Mouse (Mus musculus): ENCODE data around the gene Adgrd1. TPM values are rescaled to one million over a fixed set of nuclear protein-coding genes. Genes with fewer than 3 reads are reported as not detected.

Gene Adgrd1
- total and polyA plus RNA-seq, 3 experiments = 0.04 to 0.07 TPM; not detected in 1

- TF ChIP-seq MXI1 (IDR thresholded peaks at IDR 0.05; ENCODE audit: low read depth, low read length) (no peak), PAX5 (IDR thresholded peaks at IDR 0.05; ENCODE audit: low read length) (no peak), TCF12 (IDR thresholded peaks at IDR 0.05; ENCODE audit: low read depth, low read length) (no peak)
Observed at GRCm38 (mm10) chr5:129236366-129236765, 139.8 kb downstream of the Adgrd1 start (continued).

GRCm38 (mm10) chr5:129241865-129242264, 145.3 kb downstream of the Adgrd1 start:
- H3K4me3 ChIP-seq (replicated peaks in 1 of 3; ENCODE audit: low read depth in 2 of 3, low read length in 2 of 3, poor library complexity in 1 of 3) = no peak overlapping the region
- in situ Hi-C loops (cut with MboI; ENCODE audit: low pct_ligation_motif_present, low pct_unique_long_range_greater_than_20kb, low sequenced_read_pairs) = no loop called here
- no peak overlapping the region for H3K9ac ChIP-seq (ENCODE audit: insufficient read depth, low read depth)
- peaks cover 60% of the 10 kb centered on the region for H3K9me3 ChIP-seq (replicated peaks; ENCODE audit: low read length)
- H3K27me3 ChIP-seq (replicated peaks) = no peaks in the 10 kb centered on the region
- dilution Hi-C loops (cut with MboI; ENCODE audit: extremely low pct_ligation_motif_present, extremely low pct_unique_long_range_greater_than_20kb, low sequenced_read_pairs) = no loop called here
- H3K36me3 ChIP-seq (replicated peaks in 1 of 2; ENCODE audit: control insufficient read depth in 1 of 2, insufficient read depth in 1 of 2, low read length in 1 of 2) = no peaks in the 10 kb centered on the region
- no peak for DNase-seq (ENCODE audit: extremely low read depth)
- H3K4me2 ChIP-seq (ENCODE audit: insufficient read depth, low read depth, poor library complexity, severe bottlenecking) = no peak overlapping the region
- H3K79me2 ChIP-seq (replicated peaks; ENCODE audit: control insufficient read depth, extremely low read depth, insufficient read depth, poor library complexity, severe bottlenecking) = no peaks in the 10 kb centered on the region
- TF ChIP-seq HCFC1 (IDR thresholded peaks at IDR 0.05; ENCODE audit: low read depth, low read length) = no peak
- TF ChIP-seq RCOR1 (conservative IDR thresholded peaks at IDR 0.05; ENCODE audit: low read depth, low read length) = no peak
- no peak for TF ChIP-seq POLR2A (IDR thresholded peaks at IDR 0.05; ENCODE audit: low read depth, low read length)
- no peak for TF ChIP-seq MEF2A (IDR thresholded peaks at IDR 0.05; ENCODE audit: borderline replicate concordance, low read depth, low read length)
- no peak for TF ChIP-seq USF1 (IDR thresholded peaks at IDR 0.05; ENCODE audit: low read depth, low read length)
- no peak for TF ChIP-seq IRF4 (IDR thresholded peaks at IDR 0.05; ENCODE audit: low read depth, low read length)
- TF ChIP-seq TCF12 (IDR thresholded peaks at IDR 0.05; ENCODE audit: low read depth, low read length) = no peak
- no peak for TF ChIP-seq TBP (conservative IDR thresholded peaks at IDR 0.05; ENCODE audit: low read depth, low read length)
- no peak for TF ChIP-seq MAZ (IDR thresholded peaks at IDR 0.05; ENCODE audit: low read depth, low read length)
- TF ChIP-seq UBTF (IDR thresholded peaks at IDR 0.05; ENCODE audit: low read depth, low read length) = no peak
- no peak for TF ChIP-seq BHLHE40 (IDR thresholded peaks at IDR 0.05; ENCODE audit: low read depth, low read length)
- TF ChIP-seq GABPA (IDR thresholded peaks at IDR 0.05; ENCODE audit: insufficient replicate concordance, low read depth, low read length) = no peak
- TF ChIP-seq KAT2A (IDR thresholded peaks at IDR 0.05; ENCODE audit: insufficient replicate concordance, low read length) = no peak
- no peak for TF ChIP-seq MAFK (IDR thresholded peaks at IDR 0.05; ENCODE audit: insufficient replicate concordance, low read length)
- TF ChIP-seq ZC3H11A (IDR thresholded peaks at IDR 0.05; ENCODE audit: low read depth, low read length) = no peak
- no peak for TF ChIP-seq JUND (conservative IDR thresholded peaks at IDR 0.05; ENCODE audit: low read depth, low read length)
- no peak for TF ChIP-seq CHD1 (IDR thresholded peaks at IDR 0.05; ENCODE audit: low read depth, low read length)
- TF ChIP-seq POLR2AphosphoS2 (IDR thresholded peaks at IDR 0.05; ENCODE audit: low read depth, low read length) = no peak
- H3K27ac ChIP-seq (ENCODE audit: insufficient read depth, low read depth) = no peak overlapping the region
- H3K4me1 ChIP-seq (ENCODE audit: control insufficient read depth in 1 of 2, insufficient read depth in 2 of 2) = no peaks in the 10 kb centered on the region

- H3K4me1 ChIP-seq (ENCODE audit: control insufficient read depth in 1 of 2, insufficient read depth in 2 of 2) = no peaks in the 10 kb centered on the region
- H3K9ac ChIP-seq (ENCODE audit: insufficient read depth, low read depth) = no peak overlapping the region
- H3K27ac ChIP-seq (ENCODE audit: insufficient read depth, low read depth) = no peak overlapping the region
- H3K79me2 ChIP-seq (replicated peaks; ENCODE audit: control insufficient read depth, extremely low read depth, insufficient read depth, poor library complexity, severe bottlenecking) = no peaks in the 10 kb centered on the region
- peaks cover 58% of the 10 kb centered on the region for H3K9me3 ChIP-seq (replicated peaks; ENCODE audit: low read length)
- no peak for DNase-seq (ENCODE audit: extremely low read depth)
- no peak overlapping the region for H3K4me2 ChIP-seq (ENCODE audit: insufficient read depth, low read depth, poor library complexity, severe bottlenecking)
- TF ChIP-seq BHLHE40 (IDR thresholded peaks at IDR 0.05; ENCODE audit: low read depth, low read length) (no peak), KAT2A (IDR thresholded peaks at IDR 0.05; ENCODE audit: insufficient replicate concordance, low read length) (no peak), CHD1 (IDR thresholded peaks at IDR 0.05; ENCODE audit: low read depth, low read length) (no peak), ZMIZ1 (IDR thresholded peaks at IDR 0.05; ENCODE audit: low read depth, low read length) (no peak), ELF1 (IDR thresholded peaks at IDR 0.05; ENCODE audit: low read depth, low read length) (no peak), POLR2A (IDR thresholded peaks at IDR 0.05; ENCODE audit: low read depth, low read length) (no peak)
- H3K27me3 ChIP-seq (replicated peaks) = no peaks in the 10 kb centered on the region
- dilution Hi-C loops (cut with MboI; ENCODE audit: extremely low pct_ligation_motif_present, extremely low pct_unique_long_range_greater_than_20kb, low sequenced_read_pairs) = no loop called here
- in situ Hi-C loops (cut with MboI; ENCODE audit: low pct_ligation_motif_present, low pct_unique_long_range_greater_than_20kb, low sequenced_read_pairs) = no loop called here
- no peak overlapping the region for H3K4me3 ChIP-seq (replicated peaks in 1 of 3; ENCODE audit: low read depth in 2 of 3, low read length in 2 of 3, poor library complexity in 1 of 3)
- H3K36me3 ChIP-seq (replicated peaks in 1 of 2; ENCODE audit: control insufficient read depth in 1 of 2, insufficient read depth in 1 of 2, low read length in 1 of 2) = no peaks in the 10 kb centered on the region
Observed at GRCm38 (mm10) chr5:129242265-129242664, 145.7 kb downstream of the Adgrd1 start.
